Mouse (Mus musculus) layer of hippocampus, adult 9-10 months (tissue): ENCODE results near the gene Camk2n1.
A peak's percentile ranks its signal among the peaks of the same experiment; 100 is the strongest.
"Not testable (repeated sequence)": the region's sequence is repeated elsewhere in the genome, so short reads cannot be mapped to it uniquely, and the experiment has no call there.

Experiments used
- DNase-seq: peaks from one replicate; pipeline ENCODE4 v3.0.0; 2022; ENCODE audit warnings: low spot score

Camk2n1 gene

DNA sequence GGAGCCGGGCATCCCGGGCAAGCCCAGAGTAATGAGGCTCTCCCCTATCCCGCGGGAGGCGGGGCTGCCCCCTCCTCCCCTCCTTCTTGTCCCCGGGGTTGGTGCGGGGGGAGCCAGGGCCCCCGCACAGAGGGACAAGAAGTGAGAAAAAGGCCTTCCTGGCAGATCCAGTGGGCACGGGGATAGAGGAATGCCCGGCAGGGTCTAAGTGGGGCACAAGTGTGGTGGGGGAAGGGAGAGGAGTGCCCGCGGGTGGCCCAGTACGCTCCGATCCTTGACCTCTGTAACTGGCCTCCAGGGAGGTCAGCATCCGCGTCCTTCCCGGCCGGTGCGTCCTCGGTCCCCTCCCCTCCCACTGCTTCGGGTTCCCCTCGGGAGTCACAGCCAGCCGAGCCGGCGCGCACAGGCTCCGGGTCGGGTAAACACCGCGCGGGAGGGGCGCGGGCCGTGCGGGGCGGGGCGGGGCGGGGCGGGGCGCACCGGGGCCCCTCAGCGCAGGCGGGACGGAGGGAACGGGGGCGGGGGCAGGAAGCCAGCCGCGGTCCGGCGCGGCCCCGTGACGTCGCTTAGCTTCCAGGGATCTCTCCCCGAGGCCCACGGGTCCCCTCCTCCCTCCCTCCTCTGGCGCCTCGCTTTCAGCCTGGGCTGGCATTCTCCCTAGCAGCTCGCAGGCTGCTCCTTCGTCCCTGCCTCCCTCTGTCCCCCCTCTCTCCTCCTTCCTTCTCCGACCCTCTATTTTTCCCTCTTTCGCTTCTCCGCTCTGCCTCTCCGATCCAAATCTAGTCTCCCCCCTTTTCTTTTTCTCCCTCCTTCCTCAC lies at the start of gene Camk2n1:
Camk2n1 (plus strand) TSS at position 562 of the 818 bp plus-strand sequence.
- DNase-seq = no peak

DNA sequence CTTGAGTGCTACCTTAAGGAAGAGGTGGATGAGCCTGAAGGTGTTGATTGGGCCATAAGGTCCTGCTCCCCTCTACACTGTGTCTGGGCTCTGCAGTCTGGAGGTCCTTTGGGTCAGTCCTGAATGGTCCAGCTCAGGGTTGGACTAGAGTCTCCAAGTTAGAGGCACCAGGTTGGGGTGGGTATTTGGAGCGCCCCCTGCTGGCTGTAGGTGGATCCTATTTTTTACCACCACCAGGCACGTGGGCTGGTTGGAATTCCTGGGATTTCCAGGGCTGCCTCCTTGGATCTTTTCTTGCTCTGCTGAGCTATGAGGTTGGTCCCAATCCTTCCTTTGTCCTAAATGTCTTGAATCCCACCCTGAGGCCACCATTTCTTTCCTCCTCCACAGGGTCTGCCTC lies 49.3 kb upstream of the Camk2n1 start:
- DNase-seq = no peak

DNA sequence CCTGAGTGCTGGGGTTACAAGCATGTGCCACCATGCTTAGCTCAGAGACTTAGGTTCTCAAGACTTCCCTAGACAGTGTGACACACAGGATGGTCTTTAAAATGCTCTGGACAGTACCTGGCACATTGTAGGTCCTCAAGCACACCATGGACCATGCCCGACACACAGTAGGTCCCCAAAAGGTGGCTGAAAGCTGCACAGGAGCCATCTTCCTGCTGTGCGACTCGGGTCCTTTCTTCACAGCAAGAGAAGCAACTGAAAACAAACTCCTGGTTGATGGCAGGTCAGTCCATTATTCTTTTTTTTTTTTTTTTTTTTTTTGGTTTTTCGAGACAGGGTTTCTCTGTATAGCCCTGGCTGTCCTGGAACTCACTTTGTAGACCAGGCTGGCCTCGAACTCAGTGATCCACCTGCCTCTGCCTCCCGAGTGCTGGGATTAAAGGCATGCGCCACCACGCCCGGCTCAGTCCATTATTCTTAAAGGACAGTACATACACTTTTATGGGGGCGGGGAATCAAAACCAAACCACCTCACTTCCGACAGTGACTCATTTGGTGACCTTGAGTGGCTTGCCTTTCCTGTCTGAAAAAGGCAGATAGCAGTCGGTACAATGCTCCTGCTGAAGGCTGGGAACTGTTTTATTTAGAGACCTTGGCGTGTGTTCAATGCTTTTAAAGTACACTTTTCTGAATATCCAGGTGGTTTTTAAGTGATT lies 46.5 kb upstream of the Camk2n1 start:
- no peak for DNase-seq

DNA sequence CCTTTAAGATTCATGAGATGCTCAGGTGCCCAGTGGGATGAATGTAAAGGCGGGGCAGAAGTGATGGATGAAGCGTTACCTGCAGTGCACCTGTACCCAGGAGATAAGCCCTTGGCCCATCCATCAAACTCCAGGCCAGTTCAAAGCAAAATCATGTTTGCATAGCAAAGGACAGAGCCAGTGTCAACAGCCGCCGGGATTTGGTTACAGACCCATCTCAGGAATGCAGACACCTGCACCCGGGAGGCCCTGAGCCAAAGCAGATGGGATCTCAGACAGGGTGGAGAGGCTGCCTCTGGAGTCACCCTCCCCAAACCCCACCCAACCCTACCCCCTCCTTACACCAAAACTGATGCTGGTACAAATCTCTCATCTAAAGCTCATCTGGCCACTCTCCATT lies 43.1 kb upstream of the Camk2n1 start:
- DNase-seq = no peak

DNA sequence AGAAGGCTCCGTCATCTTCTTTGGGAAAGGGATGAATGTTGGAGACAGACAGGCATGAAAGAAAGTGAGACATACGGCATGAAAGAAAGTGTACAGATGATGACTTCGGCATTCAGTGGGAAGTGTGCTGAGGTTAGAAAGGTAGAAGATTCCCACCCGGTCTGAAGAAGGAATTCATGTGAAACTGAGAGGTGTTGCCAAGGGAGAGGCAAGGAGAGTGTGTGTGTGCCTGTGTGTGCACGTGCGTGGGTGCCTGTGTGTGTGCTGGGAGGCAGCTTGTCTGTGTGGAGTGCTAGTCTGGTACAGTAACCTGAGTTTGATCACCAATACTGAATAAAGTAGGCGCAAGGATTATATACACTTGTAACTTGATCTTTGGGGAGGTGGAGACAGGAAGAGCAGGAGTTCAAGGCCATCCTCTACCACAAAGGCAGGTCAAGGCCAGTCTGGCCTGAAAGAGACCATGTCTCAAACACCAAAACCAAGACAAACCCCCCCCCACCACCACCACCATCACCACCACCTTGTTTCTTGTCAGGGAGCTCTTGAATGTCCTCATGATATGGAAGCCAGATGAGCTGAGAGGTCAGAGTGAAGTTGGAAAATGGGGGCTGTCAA lies 42.5 kb upstream of the Camk2n1 start:
- DNase-seq = no peak

DNA sequence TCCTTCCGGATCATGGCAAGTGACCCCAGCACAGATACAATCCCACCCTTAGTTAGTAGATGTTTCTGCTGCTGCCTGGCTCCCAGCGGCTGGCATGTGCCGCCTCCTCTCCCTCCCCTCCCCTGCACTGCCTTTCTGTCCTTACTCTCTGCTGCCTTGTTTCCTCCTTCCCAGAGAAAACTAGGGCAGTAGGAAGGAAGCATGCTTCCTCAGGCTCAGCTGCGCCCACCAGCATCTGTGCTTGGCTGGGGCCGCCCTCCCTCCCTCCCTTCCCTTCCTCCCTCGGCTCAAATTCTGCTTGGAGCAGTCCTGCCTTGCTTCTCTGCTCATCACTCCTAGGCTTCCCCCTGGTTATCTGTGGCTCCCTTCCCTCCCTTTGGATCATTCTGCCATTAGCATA lies 39.4 kb upstream of the Camk2n1 start:
- DNase-seq = no peak

DNA sequence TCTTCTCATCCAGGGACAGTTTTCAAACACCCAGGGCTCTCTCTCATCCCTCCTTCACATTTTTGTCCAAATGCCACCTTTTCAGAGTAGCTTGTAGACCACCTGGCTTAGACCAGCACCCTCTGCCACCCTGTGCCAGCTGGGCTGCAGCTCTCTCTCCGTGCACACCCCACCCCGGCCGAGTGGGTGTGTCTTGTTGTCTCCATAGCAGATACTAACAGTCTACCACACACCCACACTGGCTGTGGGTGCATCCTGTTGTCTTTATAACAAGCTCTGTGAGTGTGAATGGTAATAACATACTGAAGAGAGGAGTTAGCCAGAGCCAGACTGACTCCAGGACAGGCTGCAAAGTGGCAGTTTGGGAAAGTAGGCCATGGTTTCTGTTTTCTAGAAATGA lies 38.1 kb upstream of the Camk2n1 start:
- DNase-seq = no peak

DNA sequence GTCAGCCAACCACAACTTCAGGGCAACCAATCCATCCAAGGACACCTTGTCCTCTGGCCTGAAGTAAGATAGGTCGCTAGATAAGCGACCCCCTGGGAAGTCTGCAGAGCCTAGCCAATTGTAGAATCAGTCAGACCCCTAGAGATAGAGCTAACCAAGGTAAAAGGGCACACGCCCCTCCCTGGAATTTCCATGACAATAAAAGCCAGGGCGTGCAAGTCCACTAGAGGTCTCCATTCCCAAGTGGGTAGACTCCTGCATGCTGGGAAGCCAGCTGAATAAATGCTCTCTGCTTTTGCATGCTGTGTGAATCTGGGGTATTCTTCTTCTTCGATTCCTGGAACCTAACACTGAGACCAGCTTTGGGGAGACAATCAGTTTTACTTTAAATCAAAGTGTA lies 37.7 kb upstream of the Camk2n1 start:
- DNase-seq = no peak

DNA sequence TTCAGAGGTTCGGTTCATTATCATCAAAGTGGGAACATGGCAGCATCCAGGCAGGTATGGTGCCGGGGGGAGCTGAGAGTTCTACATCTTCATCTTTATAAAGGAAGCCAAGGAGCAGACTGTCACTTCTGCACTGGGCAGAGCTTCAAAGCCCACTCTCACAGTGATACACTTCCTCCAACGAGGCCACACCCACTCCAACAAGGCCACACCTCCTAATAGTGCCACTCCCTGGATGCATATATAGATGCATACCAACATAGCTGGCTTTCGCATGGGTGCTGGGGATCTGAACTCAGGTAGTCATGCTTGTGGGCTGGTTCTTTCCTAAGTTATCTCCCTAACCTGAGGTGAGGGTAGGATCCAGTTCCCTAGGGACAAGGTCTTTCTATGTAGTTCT lies 36.2 kb upstream of the Camk2n1 start:
- no peak for DNase-seq

DNA sequence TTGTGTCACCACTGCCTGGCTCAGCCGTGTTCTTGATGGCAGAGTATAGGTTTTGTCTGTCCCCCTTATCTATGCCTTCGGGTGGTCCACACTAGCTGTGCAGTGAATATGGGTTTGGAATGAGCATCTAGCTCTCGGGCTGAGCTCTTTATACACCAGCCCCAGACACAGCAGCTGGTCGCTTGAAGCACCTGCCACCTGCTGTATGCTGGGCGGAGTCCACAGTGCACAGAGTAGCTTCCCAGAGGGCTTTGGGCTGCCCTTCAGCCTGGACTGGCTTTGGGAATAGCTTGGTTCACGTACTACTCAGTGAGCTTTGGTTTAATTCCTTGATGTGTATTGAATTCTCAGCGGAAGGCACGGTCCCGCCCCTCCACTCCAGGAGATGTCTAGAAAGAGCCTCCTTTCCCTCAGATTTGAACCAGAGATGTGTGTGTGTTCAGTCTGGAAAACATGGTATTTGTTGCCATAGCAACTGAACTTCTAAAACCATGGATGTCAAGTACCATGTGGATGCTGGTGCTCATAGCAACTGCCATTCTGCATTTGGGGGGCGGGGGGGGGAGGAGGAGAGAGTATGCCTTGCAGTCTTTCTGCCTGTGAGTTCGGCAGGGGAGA lies 35.7 kb upstream of the Camk2n1 start:
- DNase-seq = no peak

DNA sequence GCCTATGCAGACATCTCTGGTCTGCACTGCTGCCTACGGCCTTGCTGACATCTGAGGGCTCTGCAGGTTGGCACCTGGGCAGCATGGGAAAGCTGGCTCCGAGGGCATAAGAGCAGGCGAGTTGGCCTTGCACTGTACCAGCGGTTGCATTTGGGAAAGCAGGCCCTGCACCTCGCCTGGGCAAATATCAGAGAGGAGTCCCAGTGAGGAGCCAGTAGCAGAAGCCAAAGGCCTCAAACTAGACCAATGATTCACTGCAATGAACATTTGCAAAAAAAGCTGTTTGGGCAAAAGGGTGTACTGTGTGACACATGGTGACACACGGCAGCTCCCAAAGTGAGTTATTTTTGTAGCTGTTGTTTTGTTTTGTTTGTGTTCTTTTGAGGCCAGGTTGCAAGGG lies 29.1 kb upstream of the Camk2n1 start:
- no peak for DNase-seq

DNA sequence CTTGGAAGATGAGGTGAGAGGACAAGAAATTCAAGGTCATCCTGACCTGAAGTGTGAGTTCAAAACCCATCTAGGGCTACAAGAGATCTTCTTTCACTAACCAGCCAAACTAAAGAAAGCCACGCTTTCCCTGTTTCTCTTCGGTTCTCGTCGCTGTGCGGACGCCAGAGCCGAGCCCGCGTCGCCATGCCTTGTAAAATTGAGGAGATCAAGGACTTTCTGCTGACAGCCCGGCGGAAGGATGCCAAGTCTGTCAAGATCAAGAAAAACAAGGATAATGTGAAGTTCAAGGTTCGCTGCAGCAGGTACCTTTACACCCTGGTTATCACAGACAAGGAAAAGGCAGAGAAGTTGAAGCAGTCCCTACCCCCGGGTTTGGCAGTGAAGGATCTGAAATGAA lies 28.5 kb upstream of the Camk2n1 start:
- not testable (repeated sequence) for DNase-seq

DNA sequence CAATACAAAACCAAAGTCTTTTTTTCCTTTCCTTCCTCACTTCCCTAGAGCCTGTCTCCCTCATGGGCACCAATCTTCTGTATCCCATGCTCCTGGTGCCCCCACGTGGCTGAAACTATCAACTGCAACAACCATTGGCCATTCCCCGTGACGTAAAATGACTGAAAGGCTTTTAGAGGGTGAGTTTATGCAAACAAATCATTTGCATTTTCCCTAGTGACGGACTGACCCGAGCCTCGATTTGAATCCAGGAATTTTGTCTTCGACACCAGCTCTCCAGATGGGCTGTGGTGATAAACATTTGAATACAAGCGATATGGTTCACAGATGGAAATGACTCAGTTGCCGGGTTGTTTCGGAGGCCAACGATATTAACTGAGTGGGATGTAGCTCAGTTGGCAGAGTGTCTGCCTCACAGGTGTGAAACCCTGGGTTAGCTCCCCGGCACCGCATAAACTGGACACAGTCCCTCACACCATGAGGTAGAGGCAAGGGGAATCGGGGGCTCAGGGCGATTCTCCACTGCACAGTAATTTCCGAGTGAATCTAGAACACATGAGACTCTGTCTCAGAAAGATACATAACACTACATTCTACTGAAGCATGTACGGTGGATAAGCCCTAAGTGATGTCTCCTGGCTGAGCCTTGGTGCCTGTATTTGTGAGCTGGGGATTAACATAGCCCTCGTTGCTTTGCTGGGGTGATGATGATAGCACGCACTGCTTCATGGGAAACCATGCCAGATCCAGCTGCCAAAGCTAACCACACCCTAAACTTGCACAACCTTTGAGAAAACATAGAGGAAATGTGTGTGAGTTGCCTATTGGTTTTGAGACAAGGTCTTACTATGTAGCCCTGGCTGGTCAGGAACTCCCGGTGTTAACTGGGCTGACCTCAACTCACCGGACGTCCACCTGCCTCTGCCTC lies 27.1 kb upstream of the Camk2n1 start:
- DNase-seq = peak; percentile 96

DNA sequence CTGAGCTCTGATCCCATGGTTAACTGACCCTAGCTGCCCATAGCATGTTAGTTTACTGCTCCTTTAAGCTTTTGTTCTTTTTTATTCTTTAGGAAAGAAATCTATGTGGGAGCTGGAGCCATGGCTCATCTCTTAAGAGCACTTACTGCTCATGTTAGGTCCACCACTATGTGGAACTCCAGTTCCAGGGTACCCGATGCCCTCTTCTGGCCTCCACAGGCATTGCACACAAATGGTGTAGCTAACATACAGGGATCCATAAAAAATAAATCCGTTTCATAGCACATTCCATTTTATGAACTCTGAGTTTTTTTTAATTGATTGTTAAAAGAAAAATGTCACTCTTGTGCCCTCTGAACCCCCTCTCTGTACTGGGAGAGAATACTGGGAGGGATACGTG lies 24.3 kb upstream of the Camk2n1 start:
- DNase-seq = no peak

DNA sequence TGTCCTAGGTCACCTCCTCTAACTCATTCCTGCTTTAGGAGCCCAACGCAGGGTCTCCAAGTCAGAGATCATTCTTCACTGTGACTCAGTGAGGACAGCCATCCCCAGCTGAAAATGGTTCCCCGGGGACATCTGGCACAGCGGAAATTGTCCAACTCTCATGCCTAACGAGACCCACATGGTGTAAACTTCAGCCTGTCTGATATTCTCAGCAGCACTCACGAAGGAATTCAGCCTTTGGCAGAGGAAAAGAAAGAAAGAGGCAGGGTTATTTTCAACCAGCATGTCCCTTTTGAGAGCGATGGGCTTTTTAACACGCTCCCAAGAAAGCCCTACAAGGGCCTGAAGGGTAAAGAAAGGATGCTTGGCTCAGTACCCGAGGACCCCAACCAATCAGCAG lies 22.8 kb upstream of the Camk2n1 start:
- DNase-seq = no peak

DNA sequence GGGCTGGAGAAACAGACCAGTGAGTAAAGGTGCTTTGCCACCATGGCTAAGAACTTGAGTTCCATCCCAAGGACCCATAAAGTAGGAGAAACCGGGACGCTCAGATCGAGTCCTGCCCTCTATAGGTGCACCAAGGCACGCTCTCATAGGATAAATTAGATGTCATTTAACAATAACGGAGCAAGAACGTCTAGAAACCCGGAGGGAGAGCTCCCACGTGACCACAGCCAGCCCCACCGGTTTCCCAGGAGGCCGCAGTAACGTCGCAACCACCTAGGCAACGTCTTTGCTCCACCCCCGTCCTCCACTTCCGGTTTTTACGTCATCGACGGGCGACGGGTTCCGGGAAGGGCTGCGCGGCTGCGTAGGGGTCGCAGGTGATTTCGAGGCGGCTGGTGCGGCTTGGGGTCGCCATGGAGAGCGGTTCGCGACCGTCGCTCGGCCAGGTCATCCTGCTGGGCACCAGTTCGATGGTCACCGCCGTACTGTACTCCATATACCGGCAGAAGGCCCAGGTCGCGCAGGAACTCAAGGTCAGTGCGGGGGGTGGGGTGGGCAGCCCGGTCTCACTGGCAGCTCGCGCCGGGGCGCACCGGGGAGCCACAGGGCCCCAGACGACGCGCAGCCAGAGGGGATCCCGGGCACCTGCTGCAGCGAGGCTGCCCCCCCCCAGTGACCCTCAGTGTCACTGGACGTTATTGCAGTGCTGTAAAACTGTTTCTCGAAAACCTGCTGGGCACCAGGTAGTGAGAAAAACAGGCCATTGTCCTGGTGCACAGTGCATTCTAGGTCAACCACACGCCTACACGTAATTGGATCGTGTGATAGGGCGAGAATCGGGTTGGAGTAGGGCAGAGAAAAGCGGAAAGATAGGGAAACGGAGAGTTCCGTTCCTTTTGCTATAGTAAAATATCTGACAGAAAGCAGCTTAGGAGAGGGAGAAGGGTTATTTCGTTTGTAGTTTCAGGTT lies 19.5 kb upstream of the Camk2n1 start, which contains the start of gene Mul1:
Mul1 (plus strand) TSS at position 325 of the 970 bp plus-strand sequence.
- DNase-seq = peak; percentile 86

DNA sequence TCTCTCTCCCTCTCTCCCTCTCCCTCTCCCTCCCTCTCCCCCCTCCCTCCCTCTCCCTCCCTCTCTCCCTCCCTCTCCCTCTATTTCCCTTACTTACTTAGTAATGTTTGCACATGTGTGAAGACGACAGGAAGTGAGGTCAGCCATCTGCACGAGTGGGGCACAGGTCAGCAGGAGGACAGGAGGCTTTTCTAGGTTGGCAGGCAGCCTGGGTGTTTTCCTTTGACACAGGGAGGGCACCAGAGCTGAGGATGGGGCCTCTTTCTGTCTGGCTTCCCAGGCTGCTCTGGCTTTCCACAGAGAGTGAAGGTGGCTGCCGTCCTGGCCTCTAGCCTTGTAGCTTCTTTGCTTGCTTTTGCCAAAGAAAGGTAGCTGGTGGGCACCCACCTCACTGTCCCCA lies 14.1 kb upstream of the Camk2n1 start:
- no peak for DNase-seq

DNA sequence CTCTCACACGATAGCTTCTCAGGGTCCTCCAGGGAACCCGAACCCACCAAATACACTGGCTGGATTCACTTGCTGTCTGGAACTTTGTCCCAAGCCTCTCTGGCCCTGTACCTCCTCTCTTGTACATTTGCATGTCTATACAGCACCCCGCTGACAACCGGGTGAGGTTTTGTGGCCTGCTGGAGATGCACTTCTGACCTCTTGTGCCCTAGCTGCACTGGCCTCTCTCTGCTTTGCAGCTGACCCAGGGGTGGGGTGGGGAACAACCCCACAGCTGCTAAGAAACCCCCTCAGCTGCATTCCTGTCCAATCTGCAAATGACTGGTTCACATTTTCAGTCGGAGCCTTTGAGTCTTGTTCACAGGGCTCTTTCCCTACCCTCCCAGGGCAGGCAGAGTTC lies 9.2 kb upstream of the Camk2n1 start:
- no peak for DNase-seq

DNA sequence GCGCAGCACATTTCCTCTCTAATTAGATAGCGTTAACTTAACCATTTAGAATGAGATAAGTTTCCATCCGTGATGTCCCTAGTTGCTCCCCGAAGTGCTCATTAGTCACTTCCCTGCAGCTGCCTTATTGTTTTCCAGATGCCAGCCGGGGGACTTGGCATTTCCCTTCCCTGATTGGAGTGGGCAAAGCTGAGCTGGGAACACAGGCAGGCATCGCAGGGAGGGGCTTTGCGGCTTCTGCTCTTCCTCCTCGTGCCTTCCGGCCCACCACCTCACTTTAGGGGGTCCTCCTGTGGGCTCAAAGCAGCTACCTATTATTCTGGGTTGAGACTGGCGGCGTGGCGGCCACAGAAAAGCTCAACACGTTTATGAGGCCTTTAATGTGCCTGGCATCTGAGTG lies 7.1 kb upstream of the Camk2n1 start:
- no peak for DNase-seq

DNA sequence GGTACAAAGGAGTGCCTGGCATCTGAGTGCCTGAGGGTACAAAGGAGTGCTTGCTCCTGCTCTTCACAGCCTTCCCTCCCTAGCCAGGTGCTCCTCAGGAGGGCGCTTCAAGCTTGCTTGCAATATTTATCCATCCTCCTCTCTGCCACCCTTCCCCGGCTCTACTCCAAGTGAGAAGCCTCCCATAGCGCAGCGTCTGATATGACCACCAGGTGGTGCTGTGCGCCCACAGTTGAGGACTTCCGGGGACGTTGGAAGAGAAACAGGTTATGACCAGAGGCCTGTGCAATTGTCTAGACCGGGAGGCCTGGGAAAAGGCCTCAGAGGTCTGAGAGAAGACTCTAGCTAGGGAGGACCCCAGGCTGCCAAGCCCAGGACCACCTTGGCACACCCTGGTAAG lies 6.7 kb upstream of the Camk2n1 start:
- peak; percentile 96 for DNase-seq
